Mouse (Mus musculus): ENCODE measurements at regions not wholly inside any gene's neighbourhood (a gene's known extent, or its start where the extent isn't known, plus 50 kb on each side); places are given as distances from the start of the nearest gene placed in this dataset.

GRCm38 (mm10) chr10:99375101-99375500 is 112.1 kb downstream of the Dusp6 start:
- DNase-seq (ENCODE audit: low read depth), result no peak

GRCm38 (mm10) chr10:99376430-99376829 is 113.4 kb downstream of the Dusp6 start:
- DNase-seq (ENCODE audit: low read depth), result peak; percentile 43

- DNase-seq (ENCODE audit: low read depth), result no peak
These were observed 114.5 kb downstream of the Dusp6 start for GRCm38 (mm10) chr10:99377548-99377947.

GRCm38 (mm10) chr10:99379156-99379555 is 116.1 kb downstream of the Dusp6 start:
- no peak for DNase-seq (ENCODE audit: low read depth)

GRCm38 (mm10) chr10:99380170-99380569 is 117.1 kb downstream of the Dusp6 start:
- no peak for DNase-seq (ENCODE audit: low read depth)

GRCm38 (mm10) chr10:99383028-99383427 is 120.0 kb downstream of the Dusp6 start:
- no peak for DNase-seq (ENCODE audit: low read depth)

- no peak for DNase-seq (ENCODE audit: low read depth)
These were observed 121.3 kb downstream of the Dusp6 start for GRCm38 (mm10) chr10:99384366-99384765.

- no peak for DNase-seq (ENCODE audit: low read depth)
These were observed 121.8 kb downstream of the Dusp6 start for GRCm38 (mm10) chr10:99384851-99385250.

GRCm38 (mm10) chr10:99385854-99386253 is 122.8 kb downstream of the Dusp6 start:
- DNase-seq (ENCODE audit: low read depth), result no peak

- no peak for DNase-seq (ENCODE audit: low read depth)
These were observed 125.5 kb downstream of the Dusp6 start for GRCm38 (mm10) chr10:99388526-99388925.

GRCm38 (mm10) chr10:99388986-99389385 is 126.0 kb downstream of the Dusp6 start:
- no peak for DNase-seq (ENCODE audit: low read depth)

GRCm38 (mm10) chr10:99390609-99391183 is 127.7 kb downstream of the Dusp6 start:
- DNase-seq (ENCODE audit: low read depth), result no peak

- DNase-seq (ENCODE audit: low read depth), result peak; percentile 44
These were observed 128.7 kb downstream of the Dusp6 start for GRCm38 (mm10) chr10:99391725-99392124.

GRCm38 (mm10) chr10:99392979-99393378 is 129.9 kb downstream of the Dusp6 start:
- DNase-seq (ENCODE audit: low read depth), result no peak

- DNase-seq (ENCODE audit: low read depth), result no peak
These were observed 130.5 kb downstream of the Dusp6 start for GRCm38 (mm10) chr10:99393523-99393922.

GRCm38 (mm10) chr10:99395411-99395810 is 132.4 kb downstream of the Dusp6 start:
- DNase-seq (ENCODE audit: low read depth), result no peak

- DNase-seq (ENCODE audit: low read depth), result peak; percentile 91
These were observed 133.6 kb downstream of the Dusp6 start for GRCm38 (mm10) chr10:99396630-99397029.

GRCm38 (mm10) chr10:99400076-99400475 is 137.0 kb downstream of the Dusp6 start:
- peak; percentile 69 for DNase-seq (ENCODE audit: low read depth)

- DNase-seq (ENCODE audit: low read depth), result no peak
These were observed 143.7 kb downstream of the Dusp6 start for GRCm38 (mm10) chr10:99406764-99407163.

GRCm38 (mm10) chr10:99408786-99409185 is 145.8 kb downstream of the Dusp6 start:
- DNase-seq (ENCODE audit: low read depth), result peak; percentile 35

- DNase-seq (ENCODE audit: low read depth), result no peak
These were observed 146.7 kb downstream of the Dusp6 start for GRCm38 (mm10) chr10:99409744-99410143.

GRCm38 (mm10) chr10:99410754-99411153 is 147.7 kb downstream of the Dusp6 start:
- no peak for DNase-seq (ENCODE audit: low read depth)

- no peak for DNase-seq (ENCODE audit: low read depth)
These were observed 150.4 kb downstream of the Dusp6 start for GRCm38 (mm10) chr10:99413455-99413854.

- DNase-seq (ENCODE audit: low read depth), result no peak
These were observed 153.2 kb downstream of the Dusp6 start for GRCm38 (mm10) chr10:99416271-99416670.
